11 mouse cellular contexts compared by ENCODE assay signal in genomic region chr12:73382290-73383178, GRCm38 (mm10).
DNase-seq lines count a peak whose midpoint lies in the region; ATAC-seq and TF ChIP-seq lines count a peak whose summit lies in the region.
"Had no signal": no experiment of that assay in that cellular context is flagged by ENCODE, and none has a peak within 500 bp of the region (broad histone marks: within the 10 kb centered on the region; RNA-seq: fewer than 3 reads in every experiment).

No protein-coding gene starts in this region.

- intact Hi-C loops in gastrocnemius, adult 2 months (cut with DNase I): no loop called here

- WGBS in limb, embryonic 12.5 days: 77% methylated on average over 12 of the region's 12 CpGs
- WGBS in limb, embryonic 10.5 days: 79% methylated on average over 12 of the region's 12 CpGs
- WGBS in embryonic facial prominence, embryonic 10.5 days: 79% methylated on average over 12 of the region's 12 CpGs

- H3K27ac ChIP-seq in gastrocnemius, adult 2 months: peak overlapping the region; percentile 91
- H3K27ac ChIP-seq in limb, embryonic 12.5 days: peak overlapping the region; percentile 0; the same call in 1 of the 2 replicates
- no peak overlapping the region for H3K27ac ChIP-seq in limb, embryonic 10.5 days
- H3K27ac ChIP-seq in embryonic facial prominence, embryonic 10.5 days (replicated peaks): peak overlapping the region; percentile 45; the same call in 1 of the 2 replicates

- no peaks in the 10 kb centered on the region for H3K36me3 ChIP-seq in limb, embryonic 12.5 days
- no peaks in the 10 kb centered on the region for H3K36me3 ChIP-seq in limb, embryonic 10.5 days
- no peaks in the 10 kb centered on the region for H3K36me3 ChIP-seq in embryonic facial prominence, embryonic 10.5 days (replicated peaks)

- no peak for TF ChIP-seq CTCF in gastrocnemius, adult 2 months (IDR thresholded peaks at IDR 0.05)

- H3K9me3 ChIP-seq in limb, embryonic 12.5 days: no peaks in the 10 kb centered on the region
- H3K9me3 ChIP-seq in limb, embryonic 10.5 days (replicated peaks): no peaks in the 10 kb centered on the region
- peaks cover under 1% of the 10 kb centered on the region; the same call in 1 of the 2 replicates for H3K9me3 ChIP-seq in embryonic facial prominence, embryonic 10.5 days

- H3K27me3 ChIP-seq in limb, embryonic 12.5 days: peaks cover 5% of the 10 kb centered on the region
- peaks cover 33% of the 10 kb centered on the region for H3K27me3 ChIP-seq in limb, embryonic 10.5 days (ENCODE audit: low read depth, poor library complexity, severe bottlenecking)
- no peaks in the 10 kb centered on the region for H3K27me3 ChIP-seq in embryonic facial prominence, embryonic 10.5 days (replicated peaks; ENCODE audit: low read depth, poor library complexity, severe bottlenecking)
- H3K27me3 ChIP-seq: CH12.LX had no signal

- H3K4me2 ChIP-seq in limb, embryonic 12.5 days: no peak overlapping the region

- no peak overlapping the region for H3K9ac ChIP-seq in limb, embryonic 12.5 days (replicated peaks)

- no peak for DNase-seq in gastrocnemius, adult 2 months
- no peak for DNase-seq in gastrocnemius, postnatal 10 days
- no peak for DNase-seq in limb, embryonic 10.5 days (ENCODE audit: low spot score)
- no peak for DNase-seq in embryonic facial prominence, embryonic 10.5 days (ENCODE audit: low spot score)
- DNase-seq in thymus, adult 18-20 months: peak; percentile 77 to 86
- no peak for DNase-seq in B cell, adult 2 months
- DNase-seq in layer of hippocampus, postnatal 14 days (ENCODE audit: low spot score in 2 of 2): no peak
- DNase-seq: cerebellum, adult 8-10 months had no signal

- no peak for ATAC-seq in limb, embryonic 12.5 days (ENCODE audit: insufficient number of reproducible peaks, insufficient read depth, low FRiP score, low TSS enrichment, low read depth)
- ATAC-seq: forebrain, embryonic 14.5 days had no signal

- peaks cover 36% of the 10 kb centered on the region for H3K4me1 ChIP-seq in limb, embryonic 12.5 days (replicated peaks)
- H3K4me1 ChIP-seq in limb, embryonic 10.5 days: peaks cover 30% of the 10 kb centered on the region
- H3K4me1 ChIP-seq in embryonic facial prominence, embryonic 10.5 days: peaks cover 55% of the 10 kb centered on the region

- H3K4me3 ChIP-seq in gastrocnemius, adult 2 months: no peak overlapping the region
- no peak overlapping the region for H3K4me3 ChIP-seq in limb, embryonic 12.5 days (replicated peaks)
- H3K4me3 ChIP-seq in limb, embryonic 10.5 days: no peak overlapping the region
- H3K4me3 ChIP-seq in embryonic facial prominence, embryonic 10.5 days: no peak overlapping the region

Comparison
In these comparisons a context has a peak if more than half of its experiments do, and no peak if none do; other contexts are left out.
1. DNase-seq: peak in thymus, adult 18-20 months (2 of 2); none in gastrocnemius, adult 2 months (single experiment), gastrocnemius, postnatal 10 days (single experiment), limb, embryonic 10.5 days (single experiment), embryonic facial prominence, embryonic 10.5 days (single experiment), B cell, adult 2 months (0 of 2) and layer of hippocampus, postnatal 14 days (0 of 2).